Mouse (Mus musculus): ENCODE measurements around the gene Lrrc66. TPM values are rescaled to one million over a fixed set of nuclear protein-coding genes. Genes with fewer than 3 reads are reported as not detected.

Gene Lrrc66
- not detected in 2 replicates for polyA plus RNA-seq (2015; fragmentation: Nextera tagmentation; extraction: Ambion mirVana)

DNA sequence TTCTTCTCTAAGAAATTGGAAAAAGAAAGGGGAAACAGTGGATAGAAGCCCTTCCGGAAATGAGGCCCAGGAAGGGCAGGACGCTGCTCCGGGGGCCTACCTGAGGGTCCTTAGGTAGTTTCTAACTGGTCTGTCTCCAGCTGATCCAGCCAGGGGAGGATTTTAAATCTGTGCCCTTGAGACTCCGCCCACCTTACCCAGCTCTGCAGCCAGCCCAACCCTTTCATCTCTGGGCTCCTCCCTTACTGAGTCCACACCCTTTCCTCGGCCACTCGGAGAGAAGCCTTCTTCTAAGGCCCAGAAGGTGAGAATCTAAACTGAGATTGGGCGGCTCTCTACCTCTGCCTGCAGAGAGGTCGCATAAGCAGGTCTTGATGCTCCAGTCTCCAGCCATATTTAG lies at the start of gene Lrrc66:
Gene Lrrc66, minus strand, starts transcription at position 236 of the 400 bp plus-strand sequence.
- Histone ChIP-seq H3K4me3 (no peak within 1 kb of the TSS), H3K27me3 (no peaks in the 10 kb centered on the region), H3K9ac (no peak within 1 kb of the TSS), H3K36me3 (peaks cover 43% of the 10 kb centered on the region), H3K4me2 (replicated peaks) (no peak within 1 kb of the TSS), H3K9me3 (peaks cover 7% of the 10 kb centered on the region), H3K4me1 (peaks cover 1% of the 10 kb centered on the region; the same call in 1 of the 2 replicates), H3K27ac (no peak within 1 kb of the TSS)
- 70% methylated on average over 8 of the region's 8 CpGs for WGBS
- ATAC-seq (ENCODE audit: low FRiP score, low read depth), result no peak

DNA sequence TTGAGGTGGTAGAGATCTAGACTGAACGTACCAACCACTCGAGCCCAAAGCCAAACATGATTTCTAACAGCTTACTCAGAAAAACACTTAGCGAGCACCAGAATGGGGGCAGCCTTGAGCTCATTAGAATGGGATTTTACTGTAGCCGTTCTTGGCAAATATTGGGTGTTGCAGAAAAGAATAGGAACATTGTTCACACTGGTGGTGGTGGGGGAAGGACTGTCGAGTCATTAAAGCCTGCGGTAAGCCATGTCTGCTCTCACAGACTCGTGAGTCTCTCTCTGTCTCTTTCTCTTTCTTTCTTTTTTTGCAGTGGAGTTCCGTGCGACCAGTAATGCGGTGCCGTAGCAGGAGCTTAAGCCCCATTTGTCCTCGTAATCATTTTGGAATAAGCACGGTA lies 44.3 kb upstream of the Lrrc66 start:
- Histone ChIP-seq H3K4me3 (0 out of 2 replicates have a peak overlapping the region, but pooled peaks have one; percentile 19), H3K4me2 (replicated peaks) (peak overlapping the region; percentile 40), H3K9ac (no peak overlapping the region), H3K9me3 (no peaks in the 10 kb centered on the region), H3K27me3 (no peaks in the 10 kb centered on the region), H3K27ac (peak overlapping the region; percentile 67), H3K36me3 (no peaks in the 10 kb centered on the region), H3K4me1 (peaks cover 13% of the 10 kb centered on the region; the same call in 1 of the 2 replicates)
- ATAC-seq (ENCODE audit: low FRiP score, low read depth), result peak; percentile 51; the same call in 1 of the 2 replicates
- WGBS, result 58% methylated on average over 13 of the region's 13 CpGs

DNA sequence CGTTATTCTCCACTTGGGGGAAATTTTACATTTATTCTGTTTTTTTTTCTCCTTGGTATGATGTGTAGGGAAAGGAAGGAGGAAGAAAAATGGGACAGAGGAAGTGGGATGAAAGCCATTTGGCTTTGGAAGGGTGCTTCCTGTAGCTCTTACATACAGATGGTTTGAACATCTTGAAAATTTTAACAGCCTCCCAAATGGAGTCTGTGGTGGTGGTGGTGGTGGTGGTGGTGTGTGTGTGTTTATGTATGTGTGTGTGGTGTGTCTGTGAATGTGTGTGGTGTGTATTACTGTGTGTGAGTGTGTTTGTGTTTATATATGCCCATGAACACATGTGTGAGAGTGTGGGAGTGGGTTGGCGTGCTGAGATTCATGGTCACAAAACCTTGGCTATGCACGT lies 43.3 kb upstream of the Lrrc66 start:
- Histone ChIP-seq H3K27ac (no peak overlapping the region), H3K9me3 (no peaks in the 10 kb centered on the region), H3K4me1 (peaks cover 13% of the 10 kb centered on the region; the same call in 1 of the 2 replicates), H3K27me3 (no peaks in the 10 kb centered on the region), H3K4me3 (no peak overlapping the region), H3K36me3 (no peaks in the 10 kb centered on the region), H3K9ac (no peak overlapping the region), H3K4me2 (replicated peaks) (no peak overlapping the region)
- WGBS, result 87% methylated on average over 3 of the region's 3 CpGs
- ATAC-seq (ENCODE audit: low FRiP score, low read depth), result no peak

DNA sequence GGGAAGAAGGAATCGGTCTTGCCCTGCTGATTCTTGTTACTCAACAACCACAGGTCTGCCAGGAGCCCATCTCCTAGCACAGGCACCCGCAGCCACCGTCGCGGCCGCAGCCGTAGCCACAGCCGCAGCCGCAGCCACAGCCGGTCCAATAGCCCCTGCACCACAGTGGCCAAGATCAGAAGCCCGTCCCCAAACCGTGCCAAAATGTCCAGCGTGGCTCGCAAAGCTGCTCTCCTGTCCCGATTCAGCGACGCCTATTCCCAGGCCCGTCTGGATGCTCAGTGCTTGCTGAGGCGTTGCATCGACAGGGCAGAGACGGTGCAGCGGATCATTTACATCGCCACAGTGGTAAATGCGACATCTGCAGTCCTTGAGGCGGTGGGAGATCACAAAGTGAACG lies 37.1 kb upstream of the Lrrc66 start:
- no peak for ATAC-seq (ENCODE audit: low FRiP score, low read depth)
- WGBS, result 57% methylated on average over 26 of the region's 26 CpGs
- peak overlapping the region; percentile 25; the same call in 1 of the 2 replicates for H3K4me2 ChIP-seq (replicated peaks)

DNA sequence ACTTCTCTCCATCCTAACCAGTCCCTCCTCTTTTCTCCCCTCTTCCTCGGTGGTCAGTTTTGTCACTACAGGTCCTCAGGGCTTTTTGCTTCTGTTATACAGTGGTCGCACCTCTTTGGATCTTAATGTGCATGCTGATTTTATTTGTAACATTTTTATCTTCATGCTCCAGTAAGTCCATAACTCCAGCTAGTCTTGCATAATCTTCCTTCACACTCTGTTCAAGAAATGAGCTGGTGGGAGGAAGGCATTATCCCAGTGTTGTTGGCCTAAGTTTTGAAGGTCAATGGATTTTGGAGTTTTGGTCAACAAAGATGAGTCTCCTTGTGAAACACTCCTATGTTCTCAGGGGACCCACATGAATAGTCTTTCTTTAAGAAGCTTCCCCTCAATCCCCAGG lies 35.6 kb upstream of the Lrrc66 start:
- no peak for ATAC-seq (ENCODE audit: low FRiP score, low read depth)
- H3K4me2 ChIP-seq (replicated peaks), result no peak overlapping the region
- 85% methylated on average over 2 of the region's 2 CpGs for WGBS
- H3K9me3 ChIP-seq, result no peaks in the 10 kb centered on the region
- no peaks in the 10 kb centered on the region for H3K36me3 ChIP-seq
- H3K4me1 ChIP-seq, result peaks cover 5% of the 10 kb centered on the region; the same call in 1 of the 2 replicates
- peaks cover 7% of the 10 kb centered on the region; the same call in 1 of the 2 replicates for H3K27me3 ChIP-seq
- H3K4me3 ChIP-seq, result no peak overlapping the region
- no peak overlapping the region for H3K9ac ChIP-seq
- no peak overlapping the region for H3K27ac ChIP-seq

More for the DNA sequence above, 37.1 kb upstream of the Lrrc66 start:
- no peaks in the 10 kb centered on the region for H3K9me3 ChIP-seq
- no peaks in the 10 kb centered on the region for H3K36me3 ChIP-seq
- H3K27me3 ChIP-seq, result peaks cover 7% of the 10 kb centered on the region; the same call in 1 of the 2 replicates
- H3K4me3 ChIP-seq, result no peak overlapping the region
- H3K9ac ChIP-seq, result 0 out of 2 replicates have a peak overlapping the region, but pooled peaks have one; percentile 19
- peaks cover 5% of the 10 kb centered on the region; the same call in 1 of the 2 replicates for H3K4me1 ChIP-seq
- no peak overlapping the region for H3K27ac ChIP-seq

DNA sequence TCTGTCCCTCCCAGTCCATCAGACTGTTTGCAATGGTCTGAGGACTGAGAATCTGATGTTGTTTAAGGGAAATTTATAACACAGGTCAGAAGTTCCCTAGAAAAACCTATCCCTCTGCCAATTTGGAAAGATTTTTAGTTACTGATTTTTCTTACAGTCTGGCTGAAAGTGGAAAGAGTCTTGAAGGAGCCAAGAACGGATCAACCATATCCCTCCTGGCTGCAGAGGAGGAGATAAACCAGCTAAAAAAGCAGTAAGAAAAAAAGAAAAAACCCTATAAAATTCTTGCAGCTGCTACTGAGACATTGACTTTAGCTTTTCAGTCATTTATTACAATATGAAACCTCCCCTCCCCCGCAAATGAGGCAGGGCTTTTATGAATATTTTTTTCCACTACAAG lies 34.4 kb upstream of the Lrrc66 start:
- Histone ChIP-seq H3K9ac (no peak overlapping the region), H3K27ac (no peak overlapping the region), H3K9me3 (no peaks in the 10 kb centered on the region), H3K36me3 (no peaks in the 10 kb centered on the region), H3K27me3 (peaks cover 7% of the 10 kb centered on the region; the same call in 1 of the 2 replicates), H3K4me1 (peaks cover 5% of the 10 kb centered on the region; the same call in 1 of the 2 replicates), H3K4me2 (replicated peaks) (no peak overlapping the region), H3K4me3 (no peak overlapping the region)
- WGBS, result 64% methylated on average over 2 of the region's 2 CpGs
- ATAC-seq (ENCODE audit: low FRiP score, low read depth), result no peak

DNA sequence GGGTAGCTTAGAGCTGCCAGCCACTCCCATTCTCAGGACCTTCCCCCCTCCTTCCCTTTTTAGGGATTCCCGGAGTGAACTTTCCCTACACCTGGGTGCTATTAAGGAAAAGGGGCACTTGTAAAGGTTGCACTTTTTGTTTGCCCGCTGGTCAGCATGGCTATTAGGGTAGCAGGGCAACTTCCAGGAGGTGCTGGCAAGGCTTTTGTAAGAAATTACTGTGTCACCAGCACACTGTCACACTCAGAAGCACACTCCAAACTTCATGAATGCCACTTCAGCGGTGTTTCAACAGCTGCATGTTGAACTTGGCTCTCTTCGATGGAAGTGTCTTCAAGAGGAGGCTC lies 19.5 kb upstream of the Lrrc66 start:
- Histone ChIP-seq H3K4me1 (peaks cover 28% of the 10 kb centered on the region), H3K27me3 (peaks cover 48% of the 10 kb centered on the region), H3K9ac (peak overlapping the region; percentile 70), H3K9me3 (no peaks in the 10 kb centered on the region), H3K4me3 (peak overlapping the region; percentile 56), H3K36me3 (no peaks in the 10 kb centered on the region), H3K4me2 (replicated peaks) (peak overlapping the region; percentile 99), H3K27ac (no peak overlapping the region)
- WGBS, result 0% methylated on average over 4 of the region's 4 CpGs
- ATAC-seq (ENCODE audit: low FRiP score, low read depth), result no peak

DNA sequence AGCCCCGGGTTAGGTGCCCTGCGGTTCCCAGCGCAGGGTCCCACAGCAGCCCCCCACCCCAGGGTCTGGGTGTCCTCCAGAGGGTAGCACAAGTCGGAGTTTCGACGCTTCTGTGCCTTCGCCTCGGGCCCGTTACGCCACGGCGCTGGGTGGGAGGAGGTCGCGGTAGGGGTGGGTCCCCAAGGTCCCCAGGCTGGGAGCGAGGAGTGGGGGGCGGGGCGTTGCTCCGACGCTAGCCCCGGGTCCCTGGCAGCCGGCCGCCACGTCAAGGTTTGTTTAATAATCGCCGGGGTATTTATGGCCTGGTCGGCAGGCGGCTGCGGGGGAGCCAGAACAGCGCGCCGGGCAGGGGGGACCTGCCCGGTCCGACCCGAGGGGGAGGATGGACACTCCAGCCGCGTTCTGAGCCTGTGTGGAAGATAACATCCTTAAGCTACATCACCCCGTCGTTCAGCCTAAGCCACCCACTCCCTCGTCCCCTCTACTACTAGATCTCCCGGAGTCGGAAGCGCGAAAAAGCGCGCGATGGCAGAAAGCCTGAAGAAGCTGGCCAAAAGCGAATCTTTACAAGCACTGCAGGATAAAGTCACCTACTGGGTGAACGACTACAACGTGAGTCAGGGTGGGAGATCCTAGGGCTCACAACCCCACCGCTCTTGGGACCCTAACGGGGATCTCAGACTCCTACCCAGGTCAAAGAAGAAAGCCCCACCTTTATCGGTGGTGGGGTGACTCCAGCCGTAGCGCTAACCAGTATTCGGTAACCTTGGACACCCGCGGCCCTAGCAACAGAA lies 18.9 kb upstream of the Lrrc66 start, which contains the start of gene Spata18:
Gene Spata18, plus strand, starts transcription at position 319 of the 794 bp plus-strand sequence.
- Histone ChIP-seq H3K9ac (peak within 1 kb of the TSS; percentile 70), H3K36me3 (no peaks in the 10 kb centered on the region), H3K27ac (no peak within 1 kb of the TSS), H3K4me3 (peak within 1 kb of the TSS; percentile 56), H3K9me3 (no peaks in the 10 kb centered on the region), H3K4me1 (peaks cover 34% of the 10 kb centered on the region), H3K4me2 (replicated peaks) (peak within 1 kb of the TSS; percentile 99), H3K27me3 (peaks cover 48% of the 10 kb centered on the region)
- under 1% methylated on average over 56 of the region's 57 CpGs for WGBS
- ATAC-seq (ENCODE audit: low FRiP score, low read depth), result peak; percentile 2; the same call in 1 of the 2 replicates

DNA sequence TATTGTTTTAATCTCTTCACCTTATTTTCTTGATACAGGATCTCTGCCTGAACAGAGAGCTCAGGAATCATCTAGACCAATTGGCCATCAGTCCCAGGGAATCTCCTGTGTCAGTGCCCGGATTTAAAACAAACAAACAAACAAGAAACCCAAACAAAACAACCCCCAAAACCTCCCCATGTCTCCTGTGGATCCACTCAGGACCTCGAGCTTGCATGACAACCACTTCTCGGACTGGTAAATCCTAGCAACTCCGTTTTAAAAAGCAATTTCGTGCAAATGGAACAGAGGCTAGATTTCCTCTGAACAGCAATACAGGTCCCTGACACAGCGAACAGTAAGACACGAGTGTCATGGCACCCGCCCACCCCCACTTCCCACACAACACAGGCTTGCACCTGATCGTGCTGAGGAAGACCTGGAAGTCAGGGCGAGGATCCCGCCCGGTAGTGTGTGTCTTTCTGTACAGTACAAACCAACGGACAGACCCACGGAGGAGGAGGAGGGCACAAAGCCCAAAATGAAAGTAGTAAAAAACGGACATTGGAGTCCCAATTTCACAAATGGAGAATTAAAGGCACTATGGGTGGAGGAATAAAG lies 18.1 kb upstream of the Lrrc66 start:
- H3K9me3 ChIP-seq, result no peaks in the 10 kb centered on the region
- peaks cover 48% of the 10 kb centered on the region for H3K27me3 ChIP-seq

DNA sequence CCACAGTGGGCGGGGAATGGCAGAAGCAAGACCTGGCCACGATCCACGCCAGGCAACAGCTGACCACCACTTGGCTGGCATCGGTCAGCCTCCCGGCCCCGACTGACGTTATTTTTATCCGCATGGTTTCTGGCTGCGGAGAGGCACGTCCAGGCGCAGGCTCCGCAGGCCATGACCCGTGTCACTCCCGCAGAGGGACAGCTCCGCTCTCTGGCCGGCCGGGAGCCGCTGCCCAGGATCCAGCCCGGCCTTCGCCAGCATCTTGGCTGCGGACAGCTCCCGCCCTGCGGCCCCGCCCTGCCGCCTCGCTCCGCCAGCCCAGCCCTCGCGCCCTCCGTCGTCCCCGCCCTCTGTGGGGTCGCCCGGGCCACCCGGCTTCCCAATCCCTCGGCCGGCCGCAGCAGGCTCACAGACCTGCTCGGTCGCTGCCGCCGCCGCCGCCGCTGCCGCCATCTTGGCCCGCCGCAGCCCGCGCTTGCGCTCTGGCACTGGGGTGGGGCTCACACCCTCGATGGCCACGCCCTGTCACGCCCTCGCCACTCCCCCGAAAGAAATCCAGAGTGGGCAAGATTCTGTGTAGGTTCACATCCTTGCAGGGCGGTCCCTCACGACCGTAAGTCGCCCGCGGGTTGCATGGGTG lies 15.1 kb upstream of the Lrrc66 start, which contains the start of gene Sgcb:
Gene Sgcb, minus strand, starts transcription at position 530 of the 640 bp plus-strand sequence.
- peak within 1 kb of the TSS; percentile 83 for H3K4me2 ChIP-seq (replicated peaks)
- H3K27ac ChIP-seq, result peak within 1 kb of the TSS; percentile 52; the same call in 1 of the 2 replicates
- H3K4me3 ChIP-seq, result peak within 1 kb of the TSS; percentile 85
- peaks cover 41% of the 10 kb centered on the region for H3K27me3 ChIP-seq
- peaks cover 36% of the 10 kb centered on the region for H3K4me1 ChIP-seq
- H3K9ac ChIP-seq, result peak within 1 kb of the TSS; percentile 87
- H3K9me3 ChIP-seq, result no peaks in the 10 kb centered on the region
- WGBS, result under 1% methylated on average over 62 of the region's 62 CpGs
- ATAC-seq (ENCODE audit: low FRiP score, low read depth), result peak; percentile 82
- peaks cover 12% of the 10 kb centered on the region for H3K36me3 ChIP-seq

More for the DNA sequence above, 18.1 kb upstream of the Lrrc66 start:
- Histone ChIP-seq H3K4me2 (replicated peaks) (peak overlapping the region; percentile 99), H3K36me3 (no peaks in the 10 kb centered on the region), H3K4me3 (peak overlapping the region; percentile 56), H3K9ac (peak overlapping the region; percentile 70), H3K4me1 (peaks cover 37% of the 10 kb centered on the region), H3K27ac (no peak overlapping the region)
- no peak for ATAC-seq (ENCODE audit: low FRiP score, low read depth)
- under 1% methylated on average over 15 of the region's 15 CpGs for WGBS

DNA sequence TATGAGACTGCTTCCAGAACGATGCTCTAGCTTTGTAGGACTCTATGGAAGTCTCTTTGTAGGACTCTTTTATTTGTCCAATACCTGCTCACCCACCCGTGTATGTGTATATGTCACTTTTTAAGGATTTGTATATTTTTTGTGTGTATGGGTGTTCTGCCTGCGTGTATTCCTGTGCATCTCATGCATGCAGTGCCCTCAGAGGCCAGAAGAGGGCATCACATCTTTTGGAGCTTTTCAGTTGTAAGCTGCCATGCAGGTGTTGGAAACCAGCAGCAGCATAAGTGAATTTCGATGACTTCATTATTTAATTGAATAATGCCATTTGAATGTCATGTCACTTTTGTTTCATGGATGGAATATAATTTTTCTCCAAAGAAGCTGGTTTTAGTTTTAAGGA lies 9.8 kb upstream of the Lrrc66 start:
- H3K27me3 ChIP-seq, result no peaks in the 10 kb centered on the region; the same call in 1 of the 2 replicates
- no peak overlapping the region for H3K27ac ChIP-seq
- peaks cover 16% of the 10 kb centered on the region for H3K4me1 ChIP-seq
- WGBS, result 79% methylated on average over 4 of the region's 4 CpGs
- no peak overlapping the region for H3K4me2 ChIP-seq (replicated peaks)
- no peaks in the 10 kb centered on the region for H3K9me3 ChIP-seq
- H3K36me3 ChIP-seq, result peaks cover 49% of the 10 kb centered on the region
- H3K4me3 ChIP-seq, result no peak overlapping the region
- ATAC-seq (ENCODE audit: low FRiP score, low read depth), result no peak
- H3K9ac ChIP-seq, result no peak overlapping the region
